Mouse (Mus musculus) naive thymus-derived CD4-positive, alpha-beta T cell, adult 5 months (primary cell): ENCODE results near the gene Fchsd2. TPM values are rescaled to one million over a fixed set of nuclear protein-coding genes. Genes with fewer than 3 reads are reported as not detected.

Experiments
- polyA plus RNA-seq: library from polyadenylated mRNA; unstranded; fragments of 100-300 nt; shearing (Covaris generic); gene quantifications from one replicate; pipeline ENCODE4 v1.2.1, GENCODE M21; 2017

Fchsd2 gene
- polyA plus RNA-seq: 51.2 TPM

GRCm38 (mm10) chr7:101092618-101093017 lies at the start of gene Fchsd2:
Gene Fchsd2 (plus strand): TSS chr7:101092863.

DNA sequence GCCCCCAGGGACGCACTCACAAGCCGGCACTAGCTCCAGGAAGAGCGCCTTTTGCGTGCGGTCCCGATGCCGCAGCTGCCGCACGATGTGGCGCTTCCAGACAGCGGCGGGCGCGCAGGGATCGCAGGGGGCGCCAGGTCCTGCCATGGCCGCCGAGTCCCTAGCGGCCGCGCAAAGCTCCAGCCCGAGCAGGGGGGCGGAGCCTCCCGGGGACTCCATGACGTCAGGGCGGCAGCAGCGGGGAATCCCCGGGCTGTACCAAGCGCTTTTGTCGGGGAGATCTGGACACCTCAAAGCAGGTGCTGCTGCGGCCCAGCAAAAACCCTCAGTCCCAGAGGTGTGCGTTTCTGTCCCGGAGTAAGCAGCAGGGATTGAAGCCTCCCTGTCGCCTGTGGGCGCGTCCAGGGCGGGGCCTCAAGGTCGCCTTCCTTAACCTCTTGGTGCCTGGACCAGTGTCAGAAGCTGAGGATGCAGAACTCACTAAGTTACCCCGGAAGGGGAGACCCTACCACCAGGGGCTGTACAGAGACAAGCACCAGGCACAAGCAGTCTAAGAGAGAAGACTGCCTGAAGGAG lies 209.3 kb downstream of the Fchsd2 start, which contains the start of gene Atg16l2:
Gene Atg16l2, minus strand, starts transcription at position 371 of the 576 bp plus-strand sequence.

DNA sequence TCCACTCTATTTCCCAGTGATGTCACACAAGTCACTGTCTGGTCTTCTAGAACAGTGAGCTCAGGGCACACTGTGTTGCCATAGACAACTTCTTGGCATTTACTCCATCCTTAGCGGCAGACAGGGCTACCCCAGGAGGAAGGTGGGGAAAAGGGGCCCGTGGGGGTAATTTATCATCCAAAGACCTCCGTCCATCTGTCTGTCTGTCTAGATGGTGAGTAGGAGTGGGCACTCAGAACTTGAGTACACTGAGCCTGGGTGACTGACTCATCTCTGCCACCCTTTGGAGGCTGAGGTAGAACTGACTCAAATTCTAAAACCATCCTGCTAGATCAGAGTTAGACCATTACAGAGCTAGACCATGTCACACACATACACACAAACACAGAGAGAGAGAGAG lies 224.4 kb downstream of the Fchsd2 start, which contains the start of gene Stard10:
Gene Stard10, plus strand, starts transcription at position 73 of the 400 bp plus-strand sequence.

Other genes starting within 250 kb of the Fchsd2 start
- gene Relt, start 229.4 kb upstream of the Fchsd2 start, polyA plus RNA-seq: 20.2 TPM
- gene Arhgef17, start 160.8 kb upstream of the Fchsd2 start, polyA plus RNA-seq: not detected
- gene P2ry6, start 118.2 kb upstream of the Fchsd2 start, polyA plus RNA-seq: not detected
- gene P2ry2, start 80.0 kb upstream of the Fchsd2 start, polyA plus RNA-seq: 0.90 TPM
- gene Atg16l2, start 209.4 kb downstream of the Fchsd2 start, polyA plus RNA-seq: 109 TPM
- gene Stard10, start 224.2 kb downstream of the Fchsd2 start, polyA plus RNA-seq: 9.0 TPM